ENCODE assay signal across 13 mouse cellular contexts in genomic region chr6:111512359-111512758, GRCm38 (mm10).
DNase-seq lines count a peak whose midpoint lies in the region; ATAC-seq lines count a peak whose summit lies in the region.
"Had no signal": no experiment of that assay in that cellular context is flagged by ENCODE, and none has a peak within 500 bp of the region (broad histone marks: within the 10 kb centered on the region; RNA-seq: fewer than 3 reads in every experiment).

No protein-coding gene starts in this region.

- no peak for ATAC-seq in hindbrain, embryonic 12.5 days (ENCODE audit: low FRiP score)
- ATAC-seq in forebrain, embryonic 13.5 days: peak; percentile 61; the same call in 1 of the 2 replicates
- peak; percentile 47; the same call in 1 of the 2 replicates for ATAC-seq in midbrain, embryonic 12.5 days (ENCODE audit: low FRiP score, low read depth)
- ATAC-seq in intestine, embryonic 15.5 days: no peak

- peak; percentile 12 for DNase-seq in hindbrain, embryonic 10.5 days (ENCODE audit: low spot score)
- DNase-seq in R1 (ENCODE audit: low read depth, low spot score): peak; percentile 20
- DNase-seq in spleen, adult 18-20 months: no peak
- no peak for DNase-seq in gastrocnemius, postnatal 25 days
- DNase-seq: adrenal gland, postnatal 10 days; cerebellum, adult 9-11 months; kidney, postnatal 10 days had no signal

- H3K36me3 ChIP-seq in hindbrain, embryonic 10.5 days: no peaks in the 10 kb centered on the region
- no peaks in the 10 kb centered on the region for H3K36me3 ChIP-seq in hindbrain, embryonic 12.5 days
- H3K36me3 ChIP-seq in forebrain, embryonic 13.5 days (ENCODE audit: poor library complexity, severe bottlenecking): no peaks in the 10 kb centered on the region
- no peaks in the 10 kb centered on the region for H3K36me3 ChIP-seq in midbrain, embryonic 12.5 days
- H3K36me3 ChIP-seq in intestine, embryonic 15.5 days: no peaks in the 10 kb centered on the region

- no peak overlapping the region for H3K4me2 ChIP-seq in hindbrain, embryonic 12.5 days (replicated peaks)
- H3K4me2 ChIP-seq in forebrain, embryonic 13.5 days: no peak overlapping the region
- no peak overlapping the region for H3K4me2 ChIP-seq in midbrain, embryonic 12.5 days (replicated peaks)
- H3K4me2 ChIP-seq in intestine, embryonic 15.5 days (replicated peaks): no peak overlapping the region

- H3K4me3 ChIP-seq in hindbrain, embryonic 10.5 days: no peak overlapping the region
- H3K4me3 ChIP-seq in hindbrain, embryonic 12.5 days: no peak overlapping the region
- no peak overlapping the region for H3K4me3 ChIP-seq in forebrain, embryonic 13.5 days
- H3K4me3 ChIP-seq in midbrain, embryonic 12.5 days: no peak overlapping the region
- no peak overlapping the region for H3K4me3 ChIP-seq in intestine, embryonic 15.5 days (replicated peaks)
- H3K4me3 ChIP-seq: myocyte had no signal

- H3K27ac ChIP-seq in hindbrain, embryonic 10.5 days: no peak overlapping the region
- H3K27ac ChIP-seq in hindbrain, embryonic 12.5 days: no peak overlapping the region
- H3K27ac ChIP-seq in forebrain, embryonic 13.5 days: no peak overlapping the region
- no peak overlapping the region for H3K27ac ChIP-seq in midbrain, embryonic 12.5 days (replicated peaks)
- no peak overlapping the region for H3K27ac ChIP-seq in intestine, embryonic 15.5 days
- H3K27ac ChIP-seq: liver, embryonic 14.5 days had no signal

- no peaks in the 10 kb centered on the region for H3K9me3 ChIP-seq in hindbrain, embryonic 10.5 days
- H3K9me3 ChIP-seq in hindbrain, embryonic 12.5 days (replicated peaks): no peaks in the 10 kb centered on the region
- H3K9me3 ChIP-seq in forebrain, embryonic 13.5 days (replicated peaks): no peaks in the 10 kb centered on the region
- H3K9me3 ChIP-seq in midbrain, embryonic 12.5 days: no peaks in the 10 kb centered on the region
- no peaks in the 10 kb centered on the region for H3K9me3 ChIP-seq in intestine, embryonic 15.5 days

- H3K9ac ChIP-seq in hindbrain, embryonic 12.5 days: no peak overlapping the region
- no peak overlapping the region for H3K9ac ChIP-seq in forebrain, embryonic 13.5 days
- no peak overlapping the region for H3K9ac ChIP-seq in midbrain, embryonic 12.5 days (replicated peaks)
- H3K9ac ChIP-seq in intestine, embryonic 15.5 days: no peak overlapping the region
- H3K9ac ChIP-seq: liver, embryonic 14.5 days had no signal

- 29% methylated on average over 2 of the region's 2 CpGs for WGBS in hindbrain, embryonic 10.5 days
- WGBS in hindbrain, embryonic 12.5 days: 30% methylated on average over 2 of the region's 2 CpGs
- WGBS in forebrain, embryonic 13.5 days: 25% methylated on average over 2 of the region's 2 CpGs
- WGBS in midbrain, embryonic 12.5 days: 38% methylated on average over 2 of the region's 2 CpGs
- 62% methylated on average over 2 of the region's 2 CpGs for WGBS in intestine, embryonic 15.5 days

- no peaks in the 10 kb centered on the region for H3K27me3 ChIP-seq in hindbrain, embryonic 10.5 days (ENCODE audit: insufficient read depth, poor library complexity, severe bottlenecking)
- no peaks in the 10 kb centered on the region for H3K27me3 ChIP-seq in hindbrain, embryonic 12.5 days
- H3K27me3 ChIP-seq in forebrain, embryonic 13.5 days: no peaks in the 10 kb centered on the region
- no peaks in the 10 kb centered on the region for H3K27me3 ChIP-seq in midbrain, embryonic 12.5 days
- H3K27me3 ChIP-seq in intestine, embryonic 15.5 days (replicated peaks): no peaks in the 10 kb centered on the region

- H3K4me1 ChIP-seq in hindbrain, embryonic 10.5 days (replicated peaks): peaks cover 9% of the 10 kb centered on the region; the same call in 1 of the 2 replicates
- H3K4me1 ChIP-seq in hindbrain, embryonic 12.5 days: no peaks in the 10 kb centered on the region
- peaks cover 15% of the 10 kb centered on the region for H3K4me1 ChIP-seq in forebrain, embryonic 13.5 days
- peaks cover 7% of the 10 kb centered on the region; the same call in 1 of the 2 replicates for H3K4me1 ChIP-seq in midbrain, embryonic 12.5 days
- H3K4me1 ChIP-seq in intestine, embryonic 15.5 days (replicated peaks): no peaks in the 10 kb centered on the region

Comparison
In these comparisons a context has a peak if more than half of its experiments do, and no peak if none do; other contexts are left out.
1. DNase-seq: peak in hindbrain, embryonic 10.5 days (single experiment) and R1 (single experiment); none in spleen, adult 18-20 months (0 of 2) and gastrocnemius, postnatal 25 days (single experiment).
2. ATAC-seq: peak in forebrain, embryonic 13.5 days (single experiment) and midbrain, embryonic 12.5 days (single experiment); none in hindbrain, embryonic 12.5 days (single experiment) and intestine, embryonic 15.5 days (single experiment).